Mouse (Mus musculus): ENCODE measurements around the gene Polr2b.

The Polr2b gene

DNA sequence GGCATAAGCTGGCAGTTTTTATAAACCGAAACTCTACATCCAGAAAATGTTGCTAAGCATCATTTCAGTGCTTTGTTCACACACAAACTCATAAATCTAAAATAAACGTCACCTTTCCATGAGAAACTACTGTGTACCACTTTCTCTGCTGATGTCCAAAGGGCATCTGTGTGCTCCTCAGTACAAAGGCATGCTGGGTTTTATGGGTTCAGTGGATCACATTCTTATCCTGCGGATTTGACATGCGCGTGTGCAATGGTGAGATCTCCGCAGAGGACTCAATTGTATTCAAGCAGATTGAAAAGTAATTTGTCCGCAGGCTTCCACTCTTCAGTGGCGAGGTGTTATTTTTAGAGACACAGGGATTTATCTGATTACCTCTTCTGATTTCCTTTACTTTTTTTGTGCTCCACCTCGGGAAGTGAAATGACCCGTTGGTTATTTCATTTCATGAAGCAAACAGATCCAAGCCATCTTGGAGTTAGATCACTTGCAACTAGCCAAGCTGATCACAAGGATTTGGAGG is 83.2 kb downstream of the Polr2b start:
- peak; percentile 56 for DNase-seq

DNA sequence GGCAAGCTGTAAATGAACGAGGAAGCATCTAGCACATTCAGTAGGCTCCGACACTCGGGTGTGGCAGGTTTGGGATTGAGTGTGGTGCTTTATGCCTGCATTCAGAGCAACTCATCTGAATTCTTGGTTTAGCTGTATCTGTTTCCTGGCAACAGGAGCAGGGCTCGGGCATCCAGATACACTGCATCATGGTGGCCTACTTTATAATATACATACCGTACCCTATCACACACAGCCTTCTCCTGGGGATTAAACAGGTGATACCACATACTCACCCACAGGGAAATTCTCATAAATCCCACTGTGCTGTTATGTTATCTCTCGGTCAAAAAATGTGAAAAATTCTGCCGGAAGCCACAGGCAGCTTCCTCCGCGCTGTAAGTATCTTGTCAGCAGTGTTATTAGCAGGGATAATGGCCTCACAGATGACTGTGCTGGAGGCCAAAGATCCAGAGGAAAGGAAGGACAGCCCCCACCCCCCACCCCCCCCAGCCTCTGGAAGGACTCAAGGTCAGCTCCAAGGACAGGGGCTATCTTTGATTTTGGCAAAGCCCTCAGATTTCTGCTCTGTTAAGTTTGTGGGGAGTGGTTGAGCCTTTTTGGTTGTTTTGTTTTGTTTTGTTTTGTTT is 84.2 kb downstream of the Polr2b start:
- DNase-seq, result no peak

DNA sequence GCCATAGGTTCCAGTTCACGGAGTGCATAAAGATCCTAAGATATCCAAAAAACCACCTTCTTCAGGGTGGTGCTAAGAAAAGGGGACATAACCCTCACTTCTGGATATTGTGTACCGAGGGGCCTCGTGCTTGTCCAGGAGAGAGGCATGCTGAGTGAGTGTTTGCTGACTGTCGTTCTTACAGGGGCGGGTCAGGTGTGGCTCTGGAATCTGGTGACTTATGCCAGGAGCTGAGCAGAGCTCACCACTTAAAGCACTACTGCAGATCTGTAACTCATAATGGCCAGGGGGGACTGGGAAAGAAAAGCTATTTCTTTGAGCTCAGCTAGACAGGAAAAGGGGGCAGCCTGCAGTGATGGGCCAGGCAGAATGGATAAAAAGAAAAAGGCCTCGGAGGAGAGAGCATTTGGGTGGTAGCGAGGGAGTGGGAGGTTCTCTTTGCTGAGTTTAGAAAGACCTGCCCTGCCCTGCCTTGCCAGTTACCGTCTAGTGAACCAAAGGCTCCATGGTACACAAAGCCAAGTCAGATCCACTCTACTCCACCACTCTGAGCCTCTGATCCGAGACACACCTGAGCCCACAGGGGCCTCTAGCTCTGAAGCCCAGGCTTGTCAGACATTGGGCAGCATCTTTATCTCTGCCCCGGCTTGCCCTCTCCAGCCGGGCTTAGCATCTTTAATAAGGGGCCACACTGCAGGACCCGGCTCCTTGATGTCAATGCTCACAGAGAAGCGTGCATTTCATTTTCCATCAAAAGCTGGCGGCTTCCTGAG is 88.5 kb downstream of the Polr2b start:
- peak; percentile 67 for DNase-seq
